Mouse (Mus musculus) liver, adult 2 months (tissue): ENCODE measurements at regions not wholly inside any gene's neighbourhood (a gene's known extent, or its start where the extent isn't known, plus 50 kb on each side); places are given as distances from the start of the nearest gene placed in this dataset.

ENCODE experiments used
- DNase-seq: peaks from one replicate; pipeline ENCODE4 v3.0.0-alpha.2; 2011; ENCODE audit warnings: low read depth, low spot score; ENCODE audit errors: extremely low read depth
- H3K27ac ChIP-seq: fragments of 200-500 bp; replicated peaks from 2 replicates; pipeline ENCODE4 v1.5.1; 2012; ENCODE audit warnings: low read depth, mild to moderate bottlenecking, control low read depth, inconsistent platforms, low read length; ENCODE audit not compliant: insufficient read depth
- H3K27me3 ChIP-seq: fragments of 200-500 bp; 2 replicates; pipeline ENCODE4 v1.6.1; 2012; ENCODE audit warnings: mild to moderate bottlenecking, moderate library complexity, low read length, inconsistent platforms; ENCODE audit not compliant: control insufficient read depth, insufficient read depth
- H3K36me3 ChIP-seq: fragments of 200-500 bp; 2 replicates; pipeline ENCODE4 v1.6.1; 2012; ENCODE audit warnings: low read length, inconsistent platforms; ENCODE audit not compliant: control insufficient read depth, insufficient read depth
- H3K4me1 ChIP-seq: fragments of 200-500 bp; 2 replicates; pipeline ENCODE4 v1.6.1; 2011; ENCODE audit warnings: low read length; ENCODE audit not compliant: control insufficient read depth, insufficient read depth
- H3K4me3 ChIP-seq: fragments of 200-500 bp; 2 replicates; pipeline ENCODE4 v1.5.1; 2011; ENCODE audit warnings: low read depth, mild to moderate bottlenecking, control low read depth, low read length, moderate library complexity; ENCODE audit not compliant: insufficient read depth
- H3K79me2 ChIP-seq: fragments of 200-500 bp; 2 replicates; pipeline ENCODE4 v1.6.1; 2012; ENCODE audit warnings: inconsistent platforms, mild to moderate bottlenecking, low read length, moderate library complexity; ENCODE audit not compliant: control insufficient read depth, insufficient read depth
- H3K9ac ChIP-seq: fragments of 200-500 bp; 2 replicates; pipeline ENCODE4 v1.6.1; 2012; ENCODE audit warnings: low read depth, mild to moderate bottlenecking, control low read depth, inconsistent platforms, low read length
- CTCF ChIP-seq: fragments of 200-500 bp; IDR thresholded peaks from 2 replicates; pipeline ENCODE4 v1.5.1; 2011; ENCODE audit warnings: low read depth, low read length, control low read depth
- POLR2A ChIP-seq: fragments of 200-500 bp; IDR thresholded peaks from 2 replicates; pipeline ENCODE4 v1.6.1; 2011; ENCODE audit warnings: low read length, control low read depth; ENCODE audit not compliant: insufficient read depth; ENCODE audit errors: extremely low read depth
- WGBS: fragments of 180-500 bp; shearing (Covaris S2); methylation state at CpG from one replicate; pipeline ENCODE4 v1.1.7; 2018; 5-methylcytosine and 5-hydroxymethylcytosine counted together

DNA sequence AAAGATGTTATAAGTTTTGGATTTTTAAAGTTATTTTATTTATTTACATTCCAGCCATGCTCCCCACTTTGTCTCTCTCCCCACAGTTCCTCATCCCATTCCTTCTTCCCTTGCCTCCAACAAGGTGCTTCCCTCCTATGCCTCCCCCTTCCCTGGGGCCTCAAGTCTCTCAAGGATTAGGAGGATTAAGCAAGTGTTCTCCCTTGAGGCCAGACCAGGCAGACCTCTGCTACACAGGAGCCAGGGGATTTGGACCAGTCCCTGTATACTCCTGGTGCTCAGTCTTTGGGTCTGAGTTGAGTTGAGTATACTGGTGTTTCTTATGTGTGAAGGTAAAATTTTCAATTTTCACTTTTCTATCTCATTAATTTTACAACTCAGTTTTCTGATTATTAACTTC is 235.2 kb downstream of the Gm21833 start:
- H3K79me2 ChIP-seq = no peaks in the 10 kb centered on the region
- H3K27ac ChIP-seq = no peak overlapping the region
- H3K4me3 ChIP-seq = no peak overlapping the region
- no peak for DNase-seq
- no peaks in the 10 kb centered on the region for H3K4me1 ChIP-seq
- H3K36me3 ChIP-seq = no peaks in the 10 kb centered on the region
- H3K27me3 ChIP-seq = no peaks in the 10 kb centered on the region
- no peak overlapping the region for H3K9ac ChIP-seq
- no peak for TF ChIP-seq CTCF
- no peak for TF ChIP-seq POLR2A

DNA sequence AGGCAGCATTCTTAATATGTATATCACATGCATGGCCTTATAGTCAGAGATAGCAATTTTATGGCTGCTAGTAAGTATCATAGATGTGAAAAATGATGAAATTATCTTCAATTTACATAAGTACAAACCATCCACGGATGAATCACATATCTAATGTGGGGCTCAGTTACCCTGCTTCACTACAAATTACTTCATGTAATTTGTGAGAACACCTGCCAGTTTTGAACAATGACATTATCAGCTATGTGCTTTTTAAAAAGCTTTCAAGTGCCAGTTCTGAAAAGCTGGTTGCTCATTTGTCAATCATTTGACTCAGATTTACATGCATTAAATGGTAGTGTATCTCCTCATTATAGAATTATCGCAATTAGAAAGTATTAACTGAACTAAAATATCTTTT is 243.3 kb downstream of the Gm21833 start:
- TF ChIP-seq POLR2A = no peak
- TF ChIP-seq CTCF = no peak
- Histone ChIP-seq H3K9ac (no peak overlapping the region), H3K79me2 (no peaks in the 10 kb centered on the region), H3K27ac (no peak overlapping the region), H3K36me3 (no peaks in the 10 kb centered on the region), H3K4me3 (no peak overlapping the region), H3K4me1 (no peaks in the 10 kb centered on the region), H3K27me3 (no peaks in the 10 kb centered on the region)
- DNase-seq = no peak
- 67% methylated on average over 2 of the region's 2 CpGs for WGBS

DNA sequence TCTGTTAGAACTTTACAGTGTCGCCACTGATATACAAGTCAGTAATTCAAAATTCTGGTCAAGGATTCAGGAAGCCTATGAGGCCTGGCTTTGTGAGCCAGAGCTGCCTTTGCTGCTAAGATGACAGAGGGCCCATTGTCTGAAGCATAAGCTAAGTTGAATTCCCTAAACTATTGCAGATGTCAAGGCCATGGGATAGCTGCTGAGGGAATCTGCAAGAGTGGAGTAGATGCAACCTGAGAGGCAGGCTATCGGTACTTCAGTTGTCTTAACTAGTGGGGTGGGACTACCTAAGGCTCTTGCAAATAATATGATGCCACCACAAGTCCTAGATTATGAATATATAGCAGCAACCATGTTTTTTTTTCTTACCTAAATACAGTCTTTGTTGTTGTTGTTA is 263.9 kb downstream of the Gm21833 start:
- Histone ChIP-seq H3K4me1 (no peaks in the 10 kb centered on the region), H3K27me3 (no peaks in the 10 kb centered on the region), H3K4me3 (no peak overlapping the region), H3K36me3 (no peaks in the 10 kb centered on the region), H3K27ac (no peak overlapping the region), H3K79me2 (no peaks in the 10 kb centered on the region), H3K9ac (no peak overlapping the region)
- DNase-seq = no peak
- TF ChIP-seq POLR2A (no peak), CTCF (no peak)
- 81% methylated on average over 2 of the region's 2 CpGs for WGBS

DNA sequence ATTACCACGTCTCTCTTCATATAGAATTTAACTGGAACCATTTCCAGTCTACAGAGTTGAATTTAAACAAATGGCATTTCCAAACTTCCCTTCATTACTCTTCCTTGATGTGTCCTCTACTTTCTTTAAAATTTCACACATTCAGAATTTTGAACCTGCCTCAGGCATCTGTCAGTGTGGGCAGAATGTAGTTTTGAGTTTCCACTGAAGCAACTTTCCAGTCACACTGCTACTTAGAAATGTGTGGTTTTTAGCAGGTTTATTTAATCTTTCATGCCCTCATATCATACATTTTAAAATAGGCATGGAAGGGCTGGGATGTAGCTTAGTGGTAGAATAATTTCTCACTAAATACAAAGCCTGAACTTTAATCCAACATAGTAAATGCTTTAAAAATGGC is 282.9 kb downstream of the Gm21833 start:
- Histone ChIP-seq H3K4me3 (no peak overlapping the region), H3K36me3 (no peaks in the 10 kb centered on the region), H3K79me2 (no peaks in the 10 kb centered on the region), H3K9ac (no peak overlapping the region), H3K4me1 (no peaks in the 10 kb centered on the region), H3K27ac (no peak overlapping the region), H3K27me3 (no peaks in the 10 kb centered on the region)
- WGBS = 64% methylated on average over 1 of the region's 1 CpGs
- no peak for TF ChIP-seq CTCF
- TF ChIP-seq POLR2A = no peak
- no peak for DNase-seq

DNA sequence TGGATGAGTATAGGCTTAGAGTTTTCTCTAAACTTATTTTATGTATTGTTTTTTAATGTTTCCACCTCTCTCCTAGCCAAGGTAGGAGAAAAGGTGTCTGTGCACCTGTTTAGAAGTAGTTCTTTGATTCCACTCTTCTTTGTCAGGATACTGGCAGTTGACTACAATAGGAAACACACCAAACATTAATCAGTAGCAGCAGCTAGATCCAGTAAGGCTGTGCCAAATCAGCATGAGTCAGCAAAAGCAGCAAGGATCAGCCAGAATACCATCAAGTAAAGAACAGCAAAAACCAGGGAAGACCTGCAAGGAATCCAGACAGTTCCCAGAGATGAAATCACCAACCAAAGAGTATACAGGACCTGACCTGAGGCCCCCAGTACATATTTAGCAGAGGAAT is 303.7 kb downstream of the Gm21833 start:
- H3K4me3 ChIP-seq = no peak overlapping the region
- no peaks in the 10 kb centered on the region for H3K79me2 ChIP-seq
- H3K36me3 ChIP-seq = no peaks in the 10 kb centered on the region
- no peak overlapping the region for H3K27ac ChIP-seq
- DNase-seq = peak; percentile 5
- no peaks in the 10 kb centered on the region for H3K27me3 ChIP-seq
- no peaks in the 10 kb centered on the region for H3K4me1 ChIP-seq
- TF ChIP-seq POLR2A = no peak
- no peak overlapping the region for H3K9ac ChIP-seq

DNA sequence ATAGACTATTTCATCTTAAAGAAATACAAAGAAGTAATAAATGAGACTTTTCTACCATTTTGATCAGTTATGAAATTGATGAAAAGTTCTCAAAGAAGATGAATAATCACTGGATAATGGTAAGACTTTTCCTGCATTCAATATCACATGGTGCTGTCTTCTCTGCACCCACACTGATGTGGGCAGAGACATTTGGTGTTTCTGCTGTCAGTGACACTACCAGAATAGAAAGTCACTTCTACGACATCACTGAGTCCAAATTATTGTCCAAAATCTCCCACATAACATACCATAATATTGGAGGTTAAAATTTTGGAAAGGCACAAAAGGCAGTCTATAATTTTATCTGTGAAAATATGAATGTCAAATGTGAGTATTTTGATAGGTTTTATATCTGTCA is 344.8 kb downstream of the Gm21833 start:
- Histone ChIP-seq H3K9ac (no peak overlapping the region), H3K79me2 (no peaks in the 10 kb centered on the region), H3K4me1 (no peaks in the 10 kb centered on the region), H3K4me3 (no peak overlapping the region), H3K27ac (no peak overlapping the region), H3K27me3 (no peaks in the 10 kb centered on the region), H3K36me3 (no peaks in the 10 kb centered on the region)
- WGBS = 80% methylated on average over 1 of the region's 1 CpGs
- TF ChIP-seq POLR2A (no peak), CTCF (no peak)
- DNase-seq = no peak

DNA sequence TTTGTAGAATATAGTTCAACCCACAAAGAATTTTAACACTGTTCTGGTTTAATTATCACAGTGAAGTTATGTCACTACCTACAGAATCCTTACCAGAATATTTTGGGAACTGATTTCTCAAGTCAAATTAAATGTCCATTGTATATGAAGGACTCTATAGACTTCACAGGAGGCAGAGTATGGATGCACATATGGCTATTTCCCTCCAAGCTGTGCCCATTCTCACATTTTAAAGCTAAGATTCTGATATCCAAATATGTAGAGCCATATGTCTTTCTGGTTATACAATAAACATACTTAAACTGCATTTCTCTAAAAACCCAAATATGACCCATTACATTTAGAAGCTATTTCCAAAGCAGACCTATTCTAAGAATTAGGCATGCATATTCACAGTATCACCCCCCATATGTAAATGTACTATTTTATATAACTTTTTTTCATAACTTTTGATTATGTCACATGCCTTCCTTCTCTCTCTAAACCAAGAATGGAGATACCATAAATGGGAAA is 365.3 kb downstream of the Gm21833 start:
- TF ChIP-seq CTCF = no peak
- TF ChIP-seq POLR2A = no peak
- Histone ChIP-seq H3K4me3 (no peak overlapping the region), H3K27me3 (no peaks in the 10 kb centered on the region), H3K27ac (no peak overlapping the region), H3K36me3 (no peaks in the 10 kb centered on the region), H3K4me1 (no peaks in the 10 kb centered on the region), H3K9ac (no peak overlapping the region), H3K79me2 (no peaks in the 10 kb centered on the region)
- no peak for DNase-seq
